Mouse (Mus musculus) E14TG2a.4 (cell line): ENCODE measurements around the gene Lrrk1.

Experiments used
- CTCF ChIP-seq: conservative IDR thresholded peaks from 2 replicates; pipeline ENCODE4 v1.5.1; 2014; ENCODE audit warnings: low read length
- POU5F1 ChIP-seq: IDR thresholded peaks from 2 replicates; pipeline ENCODE4 v1.6.1; 2014; ENCODE audit warnings: low read length, borderline replicate concordance

DNA sequence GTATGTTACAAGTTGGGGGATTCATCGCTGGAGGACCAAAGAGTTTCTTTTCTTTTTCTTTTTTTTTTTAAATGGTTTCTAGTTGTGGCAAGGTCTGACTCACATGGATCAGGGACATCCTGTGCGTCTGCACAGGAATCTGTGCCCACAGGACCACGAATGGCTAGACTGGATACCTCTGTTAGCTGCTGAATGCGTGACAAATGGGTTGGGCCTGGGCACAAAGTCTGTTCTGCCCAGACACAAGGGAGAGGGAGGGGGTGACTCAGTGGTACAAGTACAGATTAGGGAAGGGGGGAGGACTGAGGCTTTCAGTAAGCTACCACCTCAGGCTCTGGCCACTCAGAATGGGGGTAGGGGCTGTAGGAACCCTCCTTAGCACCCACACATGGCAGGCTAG, 12.4 kb downstream of the Lrrk1 start:
- TF ChIP-seq CTCF (no peak), POU5F1 (no peak)
